Mouse (Mus musculus): Measurements from ENCODE around the gene Ngrn.

Ngrn gene

DNA sequence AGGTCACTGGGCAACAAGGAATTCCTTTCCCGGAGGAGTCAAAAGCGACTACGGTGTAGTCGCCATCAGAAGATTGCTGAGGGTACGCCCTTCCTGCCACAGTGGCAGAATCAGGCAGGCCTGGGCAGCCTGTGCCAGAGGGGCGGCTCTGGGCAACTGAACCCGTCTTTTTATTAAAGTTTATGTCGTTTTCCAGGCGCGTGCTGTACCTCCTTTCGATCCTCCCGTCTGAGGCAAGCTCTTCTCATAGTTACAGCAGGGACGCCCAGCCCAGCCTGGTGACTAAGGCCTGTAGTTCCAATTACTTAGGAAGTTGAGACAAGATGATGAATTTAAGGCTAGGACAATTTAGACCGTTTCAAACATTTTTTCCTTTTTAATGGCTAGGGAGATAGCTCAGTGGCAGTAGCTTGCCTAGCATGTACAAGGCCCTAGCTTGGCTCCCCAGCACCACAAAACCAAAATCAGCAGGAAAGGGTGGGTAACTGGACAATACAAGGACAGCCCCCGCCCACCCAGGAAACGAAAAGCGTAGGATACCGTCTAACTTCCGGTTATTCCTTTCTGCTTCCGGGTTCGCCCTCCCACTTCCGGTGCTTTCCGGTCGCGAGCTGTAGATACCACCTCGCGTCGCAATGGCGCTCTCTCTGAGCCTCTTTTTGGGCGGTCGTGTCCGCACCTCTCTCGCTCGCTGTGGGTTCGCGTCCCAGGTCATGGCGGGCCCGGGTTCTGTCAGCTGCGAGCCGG is at the start of gene Ngrn:
Gene Ngrn, plus strand, starts transcription at position 591 of the 747 bp plus-strand sequence.
- DNase-seq, result peak; percentile 93 to 94

DNA sequence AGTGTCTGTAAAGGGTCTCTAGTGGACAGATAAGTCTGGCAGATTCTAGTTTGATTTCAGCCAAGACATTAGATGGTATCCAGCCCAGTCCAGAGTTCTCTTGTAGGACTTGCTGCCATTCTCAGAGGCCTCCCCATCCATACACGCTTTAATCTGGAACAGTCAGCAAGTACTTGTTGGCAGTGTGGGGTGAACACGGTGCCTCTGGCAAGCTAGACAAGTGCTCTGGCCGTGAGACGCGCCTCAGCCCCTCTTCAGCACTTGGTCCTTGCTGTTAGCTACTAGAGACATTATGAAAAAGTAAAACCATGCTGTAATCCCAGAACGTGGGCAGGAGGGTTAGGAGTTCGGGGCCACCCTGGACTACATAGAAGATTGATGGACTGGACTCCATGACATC is 47.4 kb upstream of the Ngrn start:
- DNase-seq, result no peak

DNA sequence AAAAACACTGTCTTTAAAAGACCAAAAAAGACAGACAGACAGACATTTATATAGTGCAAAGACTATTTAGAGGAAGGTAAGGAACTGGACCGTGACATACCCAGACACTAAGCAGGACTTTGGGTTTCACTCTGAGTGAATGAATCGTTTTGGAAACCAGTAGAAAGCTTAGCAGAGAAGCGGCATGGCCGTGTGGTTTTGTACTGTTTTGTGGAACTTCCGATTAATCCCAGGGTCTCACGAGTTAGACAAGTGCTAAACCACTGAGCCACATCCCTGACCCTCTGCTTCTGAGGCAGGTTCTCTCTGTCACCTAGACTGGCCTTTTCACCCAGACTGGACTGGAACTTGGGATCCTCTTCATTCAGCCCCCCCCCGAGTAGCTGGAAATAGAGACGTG is 46.6 kb upstream of the Ngrn start:
- no peak for DNase-seq

DNA sequence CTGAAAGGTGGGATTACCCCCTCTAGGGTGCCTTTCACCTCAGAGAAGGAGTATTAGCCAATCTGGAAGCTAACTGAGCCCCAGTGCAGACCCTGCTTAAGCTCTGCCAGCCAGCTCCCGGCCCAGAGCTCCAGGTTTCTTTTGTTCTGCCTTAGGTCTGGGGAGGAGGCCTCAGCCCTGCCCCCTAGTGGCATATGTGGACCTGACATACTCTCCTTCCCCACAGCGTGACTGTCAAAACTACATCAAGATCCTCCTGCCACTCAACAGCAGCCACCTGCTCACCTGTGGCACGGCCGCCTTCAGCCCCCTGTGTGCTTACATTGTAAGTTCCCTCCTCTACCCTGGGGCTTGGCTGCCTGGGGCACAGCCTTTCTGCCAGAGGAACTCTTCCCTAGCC is 45.6 kb upstream of the Ngrn start:
- peak; percentile 73 to 88 for DNase-seq

DNA sequence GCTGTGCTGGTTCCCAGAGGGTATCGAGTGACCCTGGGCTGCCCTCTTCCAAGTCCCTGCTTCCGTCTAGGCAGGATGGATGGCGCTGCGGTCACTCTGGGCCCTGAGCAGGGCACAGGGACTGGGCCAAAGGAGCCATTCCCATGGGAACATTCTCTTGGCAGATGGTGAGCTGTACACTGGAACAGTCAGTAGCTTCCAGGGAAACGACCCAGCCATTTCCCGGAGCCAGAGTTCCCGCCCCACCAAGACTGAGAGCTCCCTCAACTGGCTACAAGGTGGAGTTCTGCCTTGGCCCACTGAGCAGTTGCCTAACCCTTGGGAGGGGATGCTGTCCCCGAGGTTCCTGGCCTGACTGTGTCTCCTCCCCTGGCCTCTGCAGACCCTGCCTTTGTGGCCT is 44.4 kb upstream of the Ngrn start:
- DNase-seq, result peak; percentile 59 to 78

DNA sequence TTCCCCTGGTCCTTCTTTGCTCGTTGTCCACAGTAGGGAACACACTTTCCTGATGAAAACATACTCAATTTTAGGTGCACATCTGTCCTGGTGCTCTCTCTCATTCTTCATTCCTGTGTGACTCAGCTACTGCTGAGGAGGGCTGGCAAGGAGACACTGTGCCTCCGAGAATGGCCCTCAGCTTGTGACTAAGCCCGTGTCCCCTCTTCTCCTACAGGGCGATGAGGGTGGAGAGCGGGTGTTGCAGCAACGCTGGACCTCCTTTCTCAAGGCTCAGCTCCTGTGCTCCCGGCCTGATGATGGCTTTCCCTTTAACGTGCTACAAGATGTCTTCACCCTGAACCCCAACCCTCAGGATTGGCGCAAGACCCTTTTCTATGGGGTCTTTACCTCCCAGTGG is 42.3 kb upstream of the Ngrn start:
- no peak for DNase-seq

DNA sequence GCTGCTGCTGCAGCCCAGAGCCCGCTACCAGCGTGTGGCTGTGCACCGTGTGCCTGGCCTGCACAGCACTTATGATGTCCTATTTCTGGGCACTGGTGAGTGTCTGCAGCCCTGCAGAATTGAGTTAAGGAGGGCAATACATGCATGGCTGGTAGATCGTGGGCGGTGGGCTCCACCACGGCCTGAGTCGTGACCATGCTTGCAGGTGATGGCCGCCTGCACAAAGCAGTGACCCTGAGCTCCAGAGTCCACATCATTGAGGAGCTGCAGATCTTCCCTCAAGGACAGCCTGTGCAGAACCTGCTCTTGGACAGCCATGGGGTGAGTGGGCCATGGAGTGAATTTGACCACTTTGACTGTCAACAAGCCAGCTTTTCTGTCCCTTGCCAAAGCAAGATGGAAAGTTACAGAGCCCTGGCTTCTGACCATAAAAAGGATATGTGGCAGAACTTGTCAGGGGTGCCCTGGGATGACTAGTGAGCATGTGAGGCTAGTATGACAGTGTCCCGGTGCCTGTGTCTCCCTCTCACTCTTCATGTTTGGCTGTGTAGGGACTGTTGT is 40.7 kb upstream of the Ngrn start:
- no peak for DNase-seq

DNA sequence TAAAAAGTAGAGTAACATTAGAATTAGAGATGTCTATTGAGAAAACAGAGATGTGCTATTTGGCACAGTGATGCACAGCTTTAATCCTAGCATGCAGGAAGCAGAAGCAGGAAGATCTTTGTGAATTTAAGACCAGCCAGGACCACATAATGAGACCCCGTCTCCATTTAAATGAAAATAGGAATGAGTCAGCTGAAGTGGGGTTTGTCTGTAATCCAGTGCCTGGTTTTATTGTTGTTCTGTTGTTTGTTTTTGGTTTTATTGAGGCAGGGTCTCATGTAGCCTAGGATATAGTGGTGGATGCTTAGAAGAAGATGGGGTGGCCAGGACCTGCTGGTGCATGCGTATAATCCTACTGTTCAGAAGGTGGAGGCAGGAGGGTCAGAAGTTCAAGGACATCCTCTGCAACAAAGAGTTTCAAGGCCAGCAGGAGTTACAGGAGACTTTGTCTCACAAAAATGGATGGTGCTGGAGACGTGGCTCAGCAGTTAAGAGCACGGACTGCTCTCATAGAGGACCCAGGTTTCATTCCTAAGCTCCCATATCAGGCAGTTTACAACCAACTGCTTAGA is 39.8 kb upstream of the Ngrn start:
- DNase-seq, result no peak

DNA sequence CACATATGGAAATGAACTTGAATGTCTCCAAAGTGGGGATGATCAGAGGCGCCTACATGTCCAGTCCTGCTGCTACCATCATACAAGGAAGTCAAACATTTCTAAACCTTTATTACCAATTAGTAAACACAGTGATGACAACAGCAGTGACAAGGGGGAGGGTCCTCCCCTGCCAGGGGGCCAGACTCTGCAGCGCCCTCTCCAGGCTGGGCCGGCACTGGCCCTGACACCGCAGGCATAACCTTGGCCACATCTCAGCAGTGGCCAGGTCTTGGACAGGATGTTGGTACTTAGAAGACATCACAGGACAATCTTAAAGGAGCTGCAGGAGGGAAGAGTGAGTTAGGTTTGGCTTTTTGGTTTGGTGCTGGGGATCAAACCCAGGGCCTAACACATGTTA is 34.0 kb upstream of the Ngrn start:
- no peak for DNase-seq

DNA sequence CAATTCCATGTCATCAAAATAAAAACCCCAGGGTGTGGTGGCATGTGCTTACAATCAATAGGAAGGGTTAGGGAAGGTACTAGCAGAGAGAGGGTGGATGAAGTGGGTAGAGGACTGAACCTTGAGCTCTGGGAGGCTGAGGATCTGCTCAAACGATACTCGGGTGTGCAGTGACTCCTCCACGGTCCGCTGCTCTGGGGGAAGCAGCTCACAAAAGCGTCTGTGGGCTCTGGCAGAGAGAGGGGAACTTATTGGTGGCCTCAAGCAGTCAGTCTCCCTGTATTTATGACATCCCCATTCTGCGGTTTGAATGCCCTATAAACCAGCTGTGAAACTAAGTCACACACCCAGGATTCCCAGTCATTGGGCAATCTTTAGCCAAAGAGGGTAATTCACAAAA is 30.8 kb upstream of the Ngrn start:
- peak; percentile 27 to 67 for DNase-seq

DNA sequence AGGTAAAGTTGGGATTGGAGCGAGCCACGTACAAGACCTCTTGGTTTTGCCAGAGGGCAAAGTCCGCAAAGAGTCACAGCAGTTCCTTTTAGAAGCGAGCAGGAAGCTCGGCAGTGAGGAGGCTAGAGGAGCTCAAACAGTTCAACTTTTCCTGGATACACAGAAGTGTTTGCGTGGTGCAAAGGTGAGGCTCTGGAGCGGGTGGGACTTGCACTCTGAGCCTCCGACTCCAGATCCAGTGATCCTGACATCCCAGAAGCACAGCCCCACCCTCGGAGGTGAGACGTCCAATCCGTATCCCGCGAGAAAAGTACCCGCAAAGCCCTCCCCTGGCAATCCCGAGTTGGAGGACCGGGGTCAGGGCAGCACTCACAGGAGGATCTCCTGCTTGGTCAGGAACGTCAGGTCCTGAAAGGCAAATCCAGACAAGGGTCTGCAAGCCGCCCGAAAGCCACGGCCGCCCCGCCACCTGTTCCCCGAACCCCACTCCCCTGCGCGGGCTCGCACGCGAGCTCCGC is 29.0 kb upstream of the Ngrn start:
- DNase-seq, result peak; percentile 75 to 89

DNA sequence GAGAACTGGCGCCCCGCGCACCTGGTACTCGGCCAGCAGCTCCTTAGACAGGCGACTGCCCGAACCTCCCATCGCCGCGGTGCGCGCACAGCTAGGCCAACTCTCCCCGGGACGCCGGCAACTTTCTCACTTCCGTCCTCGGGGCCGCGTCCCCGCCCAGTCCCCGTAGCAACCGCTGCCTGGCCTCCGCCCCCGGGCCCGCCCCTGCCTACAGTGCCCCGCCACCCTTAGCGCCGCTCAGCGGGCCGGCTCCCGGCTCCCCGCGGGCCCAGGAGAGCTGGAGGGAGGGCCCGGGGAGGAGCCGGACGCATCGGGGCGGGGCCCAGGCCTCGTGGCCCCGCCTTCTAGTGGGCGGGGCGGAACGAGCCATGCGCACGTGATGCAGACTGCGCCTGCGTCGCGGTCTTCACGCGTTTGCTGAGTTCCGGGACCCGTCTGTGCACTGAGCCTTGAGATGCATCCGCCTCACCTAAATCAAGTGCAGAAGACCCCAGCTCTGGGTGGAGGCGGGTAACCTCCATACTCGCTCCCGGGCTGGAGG is 28.5 kb upstream of the Ngrn start, which contains the start of the genes Cib1 and Gdpgp1:
Gene Cib1, minus strand, starts transcription at position 325 of the 541 bp plus-strand sequence.
Gene Gdpgp1, plus strand, starts transcription at position 377 of the 541 bp plus-strand sequence.
- peak; percentile 95 to 99 for DNase-seq

DNA sequence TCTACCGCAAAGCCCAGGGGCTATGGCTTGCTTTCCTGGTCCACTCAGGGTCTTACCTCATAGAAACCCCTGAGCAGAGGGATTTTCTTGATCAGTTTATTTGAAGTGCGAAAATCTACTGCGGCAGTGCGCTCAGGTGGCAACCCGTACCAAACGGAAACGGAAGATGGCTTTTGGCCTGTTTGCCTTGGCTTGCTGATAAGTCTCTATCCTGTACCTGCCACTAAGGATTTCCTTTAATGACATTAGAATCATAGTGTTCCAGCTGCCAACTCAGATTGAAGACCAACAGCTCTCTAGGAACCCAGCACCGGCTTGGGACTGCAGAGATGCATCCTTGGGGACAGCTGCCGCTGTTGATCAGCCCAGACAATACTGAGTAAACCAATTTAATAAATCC is 27.2 kb upstream of the Ngrn start:
- no peak for DNase-seq

DNA sequence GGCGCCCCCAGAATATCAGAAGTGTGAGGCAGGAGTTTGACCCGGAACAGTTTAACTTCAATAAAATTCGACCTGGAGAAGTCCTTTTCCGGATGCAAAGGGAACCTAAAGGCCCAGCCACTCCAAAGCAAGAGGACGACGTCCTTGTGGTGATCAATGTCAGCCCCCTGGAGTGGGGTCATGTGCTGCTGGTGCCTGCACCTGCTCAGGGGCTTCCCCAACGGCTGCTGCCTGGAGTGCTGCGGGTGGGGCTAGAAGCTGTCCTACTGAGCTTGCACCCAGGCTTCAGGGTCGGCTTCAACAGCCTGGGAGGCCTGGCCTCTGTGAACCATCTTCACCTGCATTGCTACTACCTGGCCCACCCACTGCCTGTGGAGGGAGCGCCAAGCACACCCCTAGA is 22.5 kb upstream of the Ngrn start:
- DNase-seq, result no peak

DNA sequence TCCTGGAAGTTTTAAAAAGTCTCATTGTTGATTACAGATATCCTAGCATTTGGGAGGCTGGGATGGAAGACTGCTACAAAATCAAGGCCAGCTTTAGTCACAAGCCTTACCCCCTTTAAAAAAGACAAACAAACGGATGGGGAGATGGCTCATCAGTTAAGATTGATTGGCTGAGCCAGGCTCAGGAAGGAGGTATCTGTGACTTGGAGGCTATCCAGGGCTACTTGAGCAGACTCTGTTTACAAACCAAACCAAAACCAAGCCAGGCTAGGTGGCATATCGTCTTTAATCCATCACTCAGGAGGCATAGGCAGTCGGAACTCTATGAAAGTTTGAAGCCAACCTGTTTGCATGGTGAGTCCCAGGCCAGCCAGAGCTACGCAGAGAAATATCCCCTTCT is 19.4 kb upstream of the Ngrn start:
- DNase-seq, result no peak

DNA sequence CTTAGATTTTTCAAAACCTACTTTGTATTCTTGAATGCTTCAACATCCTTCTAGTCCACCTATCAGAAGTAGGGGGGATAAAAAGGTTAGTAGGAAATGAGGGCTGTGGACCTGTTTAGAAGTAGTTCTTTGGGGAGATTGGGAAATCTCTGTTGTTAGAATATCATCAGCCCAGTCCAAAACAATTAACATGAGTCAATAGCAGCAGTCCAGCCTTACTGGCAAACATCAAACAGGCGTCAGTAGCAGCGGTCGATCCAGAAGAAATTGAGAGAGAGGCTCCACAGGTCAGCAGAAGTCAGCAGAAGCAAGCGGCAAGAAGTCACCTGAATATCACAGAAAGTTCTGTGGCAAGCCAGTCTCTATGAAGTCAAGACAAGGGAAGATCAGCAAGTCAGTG is 16.2 kb upstream of the Ngrn start:
- no peak for DNase-seq

DNA sequence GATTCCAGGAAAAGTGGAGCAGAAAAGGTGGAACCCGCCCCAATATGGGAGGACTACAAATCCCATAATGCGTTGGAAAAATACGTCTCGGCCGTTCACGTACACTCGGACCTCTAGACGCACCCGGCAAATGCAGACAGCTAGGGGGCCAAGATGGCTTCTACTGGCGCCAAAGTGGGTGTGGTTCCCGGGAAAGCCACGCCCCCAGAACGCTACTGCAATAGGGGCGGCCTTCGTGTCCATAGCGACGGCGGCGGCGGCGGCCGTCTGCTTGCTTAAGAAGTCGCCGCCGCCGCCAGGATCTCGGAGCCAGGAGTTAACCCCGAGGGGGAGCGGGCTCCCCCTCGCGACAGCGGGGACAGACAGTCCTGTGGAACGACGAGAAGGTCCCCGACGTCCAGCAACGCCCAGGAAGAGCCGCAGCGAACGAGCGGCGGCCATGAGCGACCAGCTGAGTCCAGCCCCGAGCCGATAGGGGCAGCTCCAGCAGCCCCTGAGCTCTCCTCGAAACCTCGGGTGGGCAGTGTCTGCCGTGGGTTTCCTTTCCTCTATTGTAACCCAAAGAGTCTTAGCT is 14.8 kb upstream of the Ngrn start, which contains the start of gene Ttll13:
Gene Ttll13, plus strand, starts transcription at position 229 of the 574 bp plus-strand sequence.
- peak; percentile 98 to 99 for DNase-seq

DNA sequence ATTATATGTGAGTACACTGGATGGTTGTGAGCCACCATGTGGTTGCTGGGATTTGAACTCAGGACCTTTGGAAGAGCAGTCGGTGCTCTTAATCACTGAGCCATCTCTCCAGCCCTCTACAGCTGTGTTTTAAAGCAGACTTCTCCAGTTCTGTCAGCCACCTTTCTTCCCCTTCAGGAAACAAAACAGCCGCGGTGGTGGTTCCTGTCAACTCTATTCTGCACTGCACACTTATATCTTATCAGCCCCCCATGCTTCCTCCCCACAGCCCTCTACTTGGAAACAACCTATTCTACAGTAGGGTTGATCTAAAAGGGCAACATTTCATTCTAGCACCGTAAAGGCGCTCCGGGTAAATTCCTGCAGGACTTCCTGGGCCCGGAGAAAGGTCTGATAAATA is 14.2 kb upstream of the Ngrn start:
- no peak for DNase-seq

DNA sequence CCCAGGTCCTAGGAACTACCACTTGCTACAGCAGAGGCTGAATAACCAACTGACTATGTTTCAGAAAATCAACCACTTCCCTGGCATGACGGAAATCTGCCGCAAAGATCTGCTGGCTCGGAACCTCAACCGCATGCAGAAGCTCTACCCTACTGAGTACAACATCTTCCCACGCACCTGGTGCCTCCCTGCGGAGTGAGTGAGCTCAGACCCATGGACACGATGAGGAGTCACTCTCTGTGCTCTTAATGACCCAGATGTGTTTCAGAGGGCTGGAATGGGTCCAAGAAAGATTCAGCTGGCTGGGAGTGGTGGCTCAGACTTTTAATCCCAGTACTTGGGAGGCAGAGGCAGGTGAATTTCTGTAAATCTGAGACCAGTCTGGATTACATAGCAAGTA is 8.6 kb upstream of the Ngrn start:
- no peak for DNase-seq

DNA sequence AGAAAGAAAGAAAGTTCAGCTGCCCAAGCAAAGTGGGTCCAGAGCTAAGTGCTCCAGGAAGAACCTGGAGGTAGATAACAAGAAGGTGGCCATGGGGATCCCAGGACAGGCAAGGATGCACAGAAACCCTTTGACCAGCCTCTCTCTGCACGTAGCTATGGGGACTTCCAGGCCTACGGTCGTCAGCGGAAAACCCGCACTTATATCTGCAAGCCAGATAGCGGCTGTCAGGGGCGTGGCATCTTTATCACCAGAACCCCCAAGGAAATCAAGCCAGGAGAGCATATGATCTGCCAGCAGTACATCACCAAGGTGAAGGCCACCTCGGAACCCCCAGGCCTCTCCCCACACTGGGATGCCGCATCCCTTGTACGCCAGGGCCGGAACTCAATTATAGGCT is 8.1 kb upstream of the Ngrn start:
- no peak for DNase-seq

DNA sequence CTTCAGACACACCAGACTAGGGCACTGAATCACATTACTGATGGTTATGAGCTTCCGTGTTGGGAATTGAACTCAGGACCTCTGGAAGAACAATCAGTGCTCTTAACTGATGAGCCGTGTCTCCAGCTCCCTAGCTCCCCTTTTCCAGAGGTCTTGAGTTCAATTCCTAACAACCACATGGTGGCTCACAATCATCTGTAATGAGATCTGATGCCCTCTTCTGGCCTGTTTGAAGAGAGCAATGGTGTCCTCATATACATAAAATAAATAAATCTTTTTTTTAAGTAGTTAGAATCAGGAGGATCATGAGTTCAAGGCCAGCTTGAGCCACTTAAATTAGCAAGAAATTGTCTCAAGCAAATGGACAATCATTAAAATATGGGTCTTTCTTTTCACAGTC is 5.0 kb upstream of the Ngrn start:
- DNase-seq, result no peak

DNA sequence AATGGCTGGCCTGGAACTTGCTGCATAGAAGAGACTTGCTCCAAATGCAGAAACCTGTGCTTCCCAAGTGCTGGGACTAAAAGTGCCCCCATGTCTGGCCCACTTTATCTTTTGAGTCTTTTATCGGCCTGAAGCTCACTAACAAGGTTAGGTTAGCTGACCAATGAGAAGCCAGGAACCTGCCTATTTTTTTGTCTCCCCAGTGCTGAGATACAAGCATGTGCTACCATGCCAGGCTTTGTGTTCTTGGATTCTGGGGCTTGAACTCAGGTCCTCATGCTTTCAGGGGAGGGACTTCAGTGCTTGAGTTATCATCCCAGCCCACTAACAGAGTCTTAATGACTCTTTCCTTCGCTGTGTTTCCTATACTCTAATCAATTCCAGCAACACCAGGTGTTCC is 3.3 kb upstream of the Ngrn start:
- no peak for DNase-seq

DNA sequence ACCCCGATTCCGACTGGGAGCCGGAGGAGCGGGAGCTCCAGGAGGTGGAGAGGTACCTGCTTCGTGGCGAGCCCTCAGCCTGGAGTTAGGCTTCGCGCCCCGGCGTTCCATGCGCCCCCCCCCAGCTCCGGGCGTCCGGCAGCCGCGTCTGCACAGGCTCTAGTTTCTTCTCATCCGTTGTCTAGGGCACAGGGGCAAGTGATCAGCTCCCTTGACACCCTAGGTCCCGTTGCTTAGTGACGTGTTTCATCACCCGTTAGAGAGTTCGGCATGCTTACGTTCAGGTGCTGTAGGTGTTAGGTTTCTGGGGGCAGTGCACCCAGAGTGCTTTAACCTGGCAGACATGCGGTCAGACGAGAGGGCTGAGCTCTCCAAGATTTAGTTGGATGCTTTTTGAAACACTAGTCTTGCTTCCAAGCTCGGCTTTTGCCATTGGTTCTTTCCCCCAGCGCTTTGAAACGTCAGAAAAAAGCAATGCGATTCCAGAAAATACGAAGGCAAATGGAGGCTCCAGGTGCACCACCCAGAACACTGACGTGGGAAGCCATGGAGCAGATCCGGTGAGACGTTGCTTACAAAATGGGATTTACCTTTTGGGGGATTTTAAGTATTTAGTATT is 466 bp downstream of the Ngrn start:
- no peak for DNase-seq

Measured in kidney, postnatal 25 days (tissue).